Mouse (Mus musculus) ES-Bruce4 (cell line): ENCODE data around the gene Taar3. TPM values are rescaled to one million over a fixed set of nuclear protein-coding genes. Genes with fewer than 3 reads are reported as not detected.

Experiments
- H3K27ac ChIP-seq: 2 replicates; pipeline ENCODE4 v1.5.1; 2012; ENCODE audit warnings: low read length, inconsistent platforms; ENCODE audit not compliant: insufficient read depth
- H3K27me3 ChIP-seq: 2 replicates; pipeline ENCODE4 v1.6.1; 2012; ENCODE audit warnings: mild to moderate bottlenecking, low read length, inconsistent platforms; ENCODE audit not compliant: control insufficient read depth, poor library complexity, insufficient read depth, severe bottlenecking
- H3K36me3 ChIP-seq: 2 replicates; pipeline ENCODE4 v1.6.1; 2012; ENCODE audit warnings: inconsistent platforms, mild to moderate bottlenecking, low read length, moderate library complexity; ENCODE audit not compliant: control insufficient read depth, poor library complexity, insufficient read depth, severe bottlenecking
- H3K4me1 ChIP-seq: one replicate; pipeline ENCODE4 v1.8.1; 2011; ENCODE audit warnings: low read length; ENCODE audit not compliant: control insufficient read depth, insufficient read depth
- H3K4me3 ChIP-seq: 2 replicates; pipeline ENCODE4 v1.5.1; 2011; ENCODE audit warnings: low read depth, mild to moderate bottlenecking, low read length
- H3K9ac ChIP-seq: 2 replicates; pipeline ENCODE4 v1.6.1; 2012; ENCODE audit warnings: low read depth, mild to moderate bottlenecking, inconsistent platforms; ENCODE audit not compliant: poor library complexity, severe bottlenecking
- H3K9me3 ChIP-seq: replicated peaks from 2 replicates; pipeline ENCODE4 v1.6.1; 2012; ENCODE audit warnings: mild to moderate bottlenecking, low read length, inconsistent platforms; ENCODE audit not compliant: control insufficient read depth, poor library complexity, insufficient read depth, severe bottlenecking
- CTCF ChIP-seq: IDR thresholded peaks from one replicate; pipeline ENCODE4 v1.8.1; 2011; ENCODE audit warnings: low read depth, low read length
- EP300 ChIP-seq: IDR thresholded peaks from 2 replicates; pipeline ENCODE4 v1.6.1; 2011; ENCODE audit warnings: low read depth, low read length; ENCODE audit not compliant: insufficient read depth
- POLR2A ChIP-seq: IDR thresholded peaks from one replicate; pipeline ENCODE4 v1.8.1; 2011; ENCODE audit warnings: low read length; ENCODE audit not compliant: insufficient read depth
- polyA plus RNA-seq: library from polyadenylated mRNA; stranded (reverse); fragments of >200 nt; gene quantifications from 2 replicates; pipeline ENCODE4 v1.2.4, GENCODE M21; 2011; ENCODE audit warnings: low read depth; ENCODE audit not compliant: missing spikeins, insufficient read depth, insufficient read length

The Taar3 gene
- polyA plus RNA-seq, 1 experiment: not detected

- Histone ChIP-seq H3K9me3 (no peaks in the 10 kb centered on the region; the same call in 1 of the 2 replicates), H3K36me3 (no peaks in the 10 kb centered on the region), H3K4me1 (no peaks in the 10 kb centered on the region), H3K4me3 (no peak overlapping the region), H3K27me3 (no peaks in the 10 kb centered on the region), H3K9ac (no peak overlapping the region), H3K27ac (no peak overlapping the region)
- peak; percentile 94 for TF ChIP-seq CTCF
- TF ChIP-seq POLR2A: no peak
- peak; percentile 51; the same call in 1 of the 2 replicates for TF ChIP-seq EP300
Measured at GRCm38 (mm10) chr10:23978901-23979705, 29.7 kb downstream of the Taar3 start.

- TF ChIP-seq EP300 (no peak), CTCF (no peak), POLR2A (no peak)
- Histone ChIP-seq H3K36me3 (no peaks in the 10 kb centered on the region), H3K9ac (no peak within 1 kb of the TSS), H3K4me3 (no peak within 1 kb of the TSS), H3K27me3 (no peaks in the 10 kb centered on the region), H3K27ac (no peak within 1 kb of the TSS), H3K4me1 (no peaks in the 10 kb centered on the region), H3K9me3 (no peaks in the 10 kb centered on the region; the same call in 1 of the 2 replicates)
Measured at GRCm38 (mm10) chr10:23985546-23985945, 36.2 kb downstream of the Taar3 start, which contains the start of gene Taar6. Gene Taar6 (minus strand): TSS chr10:23985646.

GRCm38 (mm10) chr10:23986419-23986818 is 37.1 kb downstream of the Taar3 start:
- Histone ChIP-seq H3K27me3 (no peaks in the 10 kb centered on the region), H3K4me1 (no peaks in the 10 kb centered on the region), H3K9ac (no peak overlapping the region), H3K36me3 (no peaks in the 10 kb centered on the region), H3K9me3 (no peaks in the 10 kb centered on the region; the same call in 1 of the 2 replicates), H3K4me3 (no peak overlapping the region), H3K27ac (no peak overlapping the region)
- TF ChIP-seq CTCF: no peak
- no peak for TF ChIP-seq EP300
- TF ChIP-seq POLR2A: no peak

GRCm38 (mm10) chr10:23993381-23993780 is 44.0 kb downstream of the Taar3 start, which contains the start of gene Taar7a:
Gene Taar7a (minus strand): TSS chr10:23993481.
- no peaks in the 10 kb centered on the region for H3K36me3 ChIP-seq
- no peaks in the 10 kb centered on the region for H3K4me1 ChIP-seq
- TF ChIP-seq POLR2A: no peak
- TF ChIP-seq CTCF: no peak
- no peak for TF ChIP-seq EP300
- no peaks in the 10 kb centered on the region for H3K27me3 ChIP-seq
- no peak within 1 kb of the TSS for H3K27ac ChIP-seq
- H3K4me3 ChIP-seq: no peak within 1 kb of the TSS
- H3K9me3 ChIP-seq: no peaks in the 10 kb centered on the region; the same call in 1 of the 2 replicates
- no peak within 1 kb of the TSS for H3K9ac ChIP-seq

- no peak within 1 kb of the TSS for H3K27ac ChIP-seq
- no peaks in the 10 kb centered on the region for H3K4me1 ChIP-seq
- TF ChIP-seq POLR2A (no peak), EP300 (no peak), CTCF (no peak)
- no peaks in the 10 kb centered on the region for H3K9me3 ChIP-seq
- no peaks in the 10 kb centered on the region for H3K36me3 ChIP-seq
- H3K27me3 ChIP-seq: no peaks in the 10 kb centered on the region
- no peak within 1 kb of the TSS for H3K9ac ChIP-seq
- no peak within 1 kb of the TSS for H3K4me3 ChIP-seq
Measured at GRCm38 (mm10) chr10:23999639-24000038, 50.3 kb downstream of the Taar3 start, which contains the start of gene Taar7b. Gene Taar7b (plus strand): TSS chr10:23999939.

Other genes starting within 250 kb of the Taar3 start
- gene Rps12, start 162.3 kb upstream of the Taar3 start, polyA plus RNA-seq: 316 and 459 TPM in 2 replicates
- gene Slc18b1, start 152.6 kb upstream of the Taar3 start, polyA plus RNA-seq: 2.9 and 3.4 TPM in 2 replicates
- gene Vnn3, start 98.1 kb upstream of the Taar3 start, polyA plus RNA-seq: not detected in 2 replicates
- 13.0 and 13.5 TPM in 2 replicates for gene Vnn1, start 54.9 kb upstream of the Taar3 start, polyA plus RNA-seq
- gene Taar1, start 29.2 kb upstream of the Taar3 start, polyA plus RNA-seq: not detected in 2 replicates
- not detected in 2 replicates for gene Taar2, start 11.0 kb upstream of the Taar3 start, polyA plus RNA-seq
- gene Taar4, start 10.9 kb downstream of the Taar3 start, polyA plus RNA-seq: not detected in 2 replicates
- gene Taar5, start 21.1 kb downstream of the Taar3 start, polyA plus RNA-seq: not detected in 2 replicates
- gene Taar6, start 36.1 kb downstream of the Taar3 start, polyA plus RNA-seq: not detected in 2 replicates
- gene Taar7a, start 43.9 kb downstream of the Taar3 start, polyA plus RNA-seq: not detected in 2 replicates
- not detected in 2 replicates for gene Taar7b, start 50.4 kb downstream of the Taar3 start, polyA plus RNA-seq
- not detected in 2 replicates for gene Taar7d, start 77.7 kb downstream of the Taar3 start, polyA plus RNA-seq
- gene Taar7e, start 88.1 kb downstream of the Taar3 start, polyA plus RNA-seq: not detected in 2 replicates
- not detected in 2 replicates for gene Taar7f, start 100.0 kb downstream of the Taar3 start, polyA plus RNA-seq
- gene Taar8a, start 126.9 kb downstream of the Taar3 start, polyA plus RNA-seq: not detected in 2 replicates
- not detected in 2 replicates for gene Taar8b, start 142.7 kb downstream of the Taar3 start, polyA plus RNA-seq
- not detected in 2 replicates for gene Taar8c, start 152.4 kb downstream of the Taar3 start, polyA plus RNA-seq
- not detected in 2 replicates for gene Taar9, start 160.0 kb downstream of the Taar3 start, polyA plus RNA-seq
- 78.3 and 99.4 TPM in 2 replicates for gene Stx7, start 199.7 kb downstream of the Taar3 start, polyA plus RNA-seq